Mouse (Mus musculus) lung, adult 2 months (tissue): Measurements from ENCODE around the gene Wfdc5.

Source experiments
- CTCF ChIP-seq: fragments of 200-500 bp; IDR thresholded peaks from 2 replicates; pipeline ENCODE4 v1.5.1; 2011; ENCODE audit warnings: mild to moderate bottlenecking, low read length, control low read depth; ENCODE audit not compliant: insufficient read depth
- POLR2A ChIP-seq: fragments of 200-500 bp; IDR thresholded peaks from 2 replicates; pipeline ENCODE4 v1.6.1; 2011; ENCODE audit warnings: low read depth, mild to moderate bottlenecking, control low read depth, low read length, borderline replicate concordance; ENCODE audit errors: extremely low read depth

- TF ChIP-seq POLR2A (no peak), CTCF (no peak)
Measured at GRCm38 (mm10) chr2:164174649-164175395, 7.7 kb downstream of the Wfdc5 start.
